Mouse (Mus musculus): ENCODE results near the gene Prkca.

Prkca gene

DNA sequence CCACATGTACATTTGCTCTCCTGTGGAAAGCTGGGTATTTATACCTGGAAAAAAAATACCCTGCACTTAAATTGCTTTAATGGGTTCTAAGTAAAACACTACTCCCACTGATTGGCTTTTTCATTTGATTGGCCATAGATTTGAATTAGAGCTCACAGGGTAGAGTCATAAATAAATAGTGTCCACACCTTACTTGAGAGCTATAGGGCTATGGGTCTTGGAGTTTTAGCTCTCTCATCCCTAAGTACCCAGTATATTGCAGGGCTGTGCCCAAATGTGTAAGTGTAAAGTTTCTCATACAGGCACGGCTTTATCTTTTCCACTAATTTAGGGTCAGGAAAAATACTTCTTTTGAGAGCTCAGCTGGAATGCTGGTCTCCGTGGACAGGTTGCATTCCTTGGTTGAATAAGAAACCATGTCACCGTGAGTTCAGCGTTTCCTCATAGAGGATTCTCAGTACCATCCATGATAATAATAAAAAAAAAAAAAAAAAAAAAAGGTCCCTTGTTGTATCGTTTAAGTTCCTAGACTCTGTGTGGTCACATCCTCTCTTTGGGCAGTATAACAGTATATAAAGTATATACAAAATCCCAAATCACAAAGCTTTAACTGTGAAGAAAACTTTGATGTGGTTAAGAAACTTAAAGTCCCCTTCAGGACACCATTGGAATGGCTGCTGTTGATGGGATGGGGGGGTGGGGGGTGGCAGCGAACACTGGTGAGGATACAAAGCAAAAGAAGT, 82.8 kb downstream of the Prkca start:
- DNase-seq (ENCODE audit: low spot score), result no peak

DNA sequence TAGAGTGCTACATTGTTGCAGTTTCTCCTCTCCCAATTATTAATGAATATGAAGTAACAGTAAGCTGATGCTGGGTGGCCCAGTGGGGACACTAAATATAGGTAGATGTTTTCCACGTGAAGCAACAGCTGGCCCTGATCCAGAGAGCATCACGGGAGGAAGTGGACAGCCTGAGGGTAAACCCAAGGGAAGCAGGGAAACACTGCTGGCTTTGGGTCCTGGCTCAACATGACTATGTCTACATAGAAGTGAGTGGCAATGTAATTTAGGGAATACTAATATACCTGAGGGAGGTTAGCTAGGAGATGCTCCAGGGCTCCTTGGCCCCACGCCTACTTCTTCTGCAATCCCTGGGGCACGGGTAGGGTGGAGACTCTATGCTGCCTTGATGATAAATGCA, 84.3 kb downstream of the Prkca start:
- DNase-seq (ENCODE audit: low spot score), result no peak

- DNase-seq (ENCODE audit: low spot score), result no peak
Measured at GRCm38 (mm10) chr11:108258811-108259266, 84.9 kb downstream of the Prkca start.

DNA sequence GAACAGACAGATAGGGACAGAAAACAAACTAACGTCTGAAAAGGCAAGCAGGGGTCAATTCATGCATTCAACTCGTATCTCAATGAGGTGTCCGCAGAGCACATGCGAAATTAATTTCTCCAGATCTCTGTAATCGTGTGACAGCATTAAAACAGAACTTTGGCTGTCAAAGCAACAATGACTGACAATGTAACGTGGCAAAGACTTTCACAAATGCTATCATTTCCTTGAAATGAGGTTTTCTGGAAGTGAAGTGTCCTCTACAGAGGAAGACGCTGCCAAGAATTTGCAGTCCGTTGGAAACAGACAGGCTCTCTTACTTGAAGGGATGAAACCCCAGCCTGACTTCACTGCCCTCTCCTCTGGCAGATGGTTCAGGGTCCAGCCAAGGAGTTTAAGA, 85.8 kb downstream of the Prkca start:
- no peak for DNase-seq (ENCODE audit: low spot score)

- no peak for DNase-seq (ENCODE audit: low spot score)
Measured at GRCm38 (mm10) chr11:108254681-108255080, 89.0 kb downstream of the Prkca start.

DNA sequence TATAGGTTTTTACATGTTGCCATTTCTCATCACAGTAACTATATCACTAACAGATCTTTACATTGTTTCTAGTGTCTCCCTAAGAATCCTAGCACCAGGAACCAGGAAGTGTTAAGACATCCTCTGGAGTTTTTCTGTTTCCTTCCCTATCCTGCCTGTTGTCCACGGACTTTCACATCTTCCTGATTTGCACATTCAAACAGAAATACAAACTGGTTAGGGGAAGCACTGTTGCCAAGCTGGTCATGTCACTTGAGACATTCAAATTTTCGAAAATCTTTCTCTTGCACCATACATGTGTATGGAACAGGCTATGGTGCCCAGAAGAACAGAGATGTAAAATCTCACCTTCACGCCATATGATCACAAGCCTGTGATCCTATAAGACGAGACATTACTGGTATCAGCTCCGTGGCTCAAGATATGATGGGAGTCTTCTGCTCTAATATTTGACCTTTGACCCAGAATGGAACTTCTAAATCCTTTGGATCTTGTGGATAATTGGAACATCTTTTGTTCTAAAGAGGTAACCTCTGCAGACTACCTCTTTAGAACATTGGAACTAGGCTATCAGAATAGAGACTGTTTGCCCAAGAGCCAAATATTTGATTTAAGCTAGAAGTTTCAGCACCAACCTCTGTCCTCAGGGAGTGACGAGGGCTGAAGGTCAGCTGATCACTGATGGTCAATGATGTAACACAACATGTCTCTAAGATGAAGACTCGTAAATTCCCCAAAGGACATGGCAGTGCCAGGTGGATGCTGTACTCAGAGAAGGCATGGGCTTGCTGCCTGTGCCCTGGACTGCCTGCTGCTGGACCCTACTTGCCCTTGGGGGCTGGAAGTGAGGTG, 91.6 kb downstream of the Prkca start:
- DNase-seq (ENCODE audit: low spot score), result no peak

DNA sequence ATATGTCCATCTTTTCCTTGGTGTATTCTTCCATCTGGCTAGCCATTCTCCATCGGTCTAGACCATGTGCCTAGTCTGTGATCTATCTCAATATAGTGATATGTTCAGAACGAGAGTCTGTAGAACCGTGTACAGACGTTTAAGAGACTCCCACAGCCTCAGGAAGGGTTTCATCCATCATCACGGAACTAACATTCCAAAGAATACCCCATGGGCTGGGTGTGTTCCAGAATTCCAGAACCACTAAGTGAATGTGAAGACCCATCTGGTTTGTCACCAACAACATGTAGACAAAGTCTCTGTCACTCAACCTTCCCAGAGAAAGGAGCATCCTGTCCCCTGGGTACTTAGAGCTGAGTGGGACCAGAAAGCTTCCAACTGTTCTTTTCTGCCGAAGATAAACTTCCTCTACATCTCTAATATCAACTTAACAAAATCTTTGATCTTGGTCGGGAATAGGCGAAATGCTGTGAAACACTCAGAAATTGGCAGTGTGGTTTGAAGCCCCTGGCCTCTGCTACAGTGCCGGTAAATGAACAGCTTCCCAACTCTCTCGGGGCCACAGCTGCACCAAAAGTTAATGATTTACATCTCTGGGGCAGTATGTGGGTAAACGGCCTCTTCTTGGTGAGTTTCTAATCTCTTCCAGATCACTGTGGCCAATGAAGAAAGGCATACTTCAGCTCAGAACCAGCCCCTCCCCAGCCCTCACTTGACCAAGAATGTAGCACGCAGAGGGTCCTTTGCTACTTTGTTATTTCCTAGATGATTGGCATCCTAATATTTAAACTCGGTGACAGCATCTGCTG, 92.7 kb downstream of the Prkca start:
- DNase-seq (ENCODE audit: low spot score), result no peak

DNA sequence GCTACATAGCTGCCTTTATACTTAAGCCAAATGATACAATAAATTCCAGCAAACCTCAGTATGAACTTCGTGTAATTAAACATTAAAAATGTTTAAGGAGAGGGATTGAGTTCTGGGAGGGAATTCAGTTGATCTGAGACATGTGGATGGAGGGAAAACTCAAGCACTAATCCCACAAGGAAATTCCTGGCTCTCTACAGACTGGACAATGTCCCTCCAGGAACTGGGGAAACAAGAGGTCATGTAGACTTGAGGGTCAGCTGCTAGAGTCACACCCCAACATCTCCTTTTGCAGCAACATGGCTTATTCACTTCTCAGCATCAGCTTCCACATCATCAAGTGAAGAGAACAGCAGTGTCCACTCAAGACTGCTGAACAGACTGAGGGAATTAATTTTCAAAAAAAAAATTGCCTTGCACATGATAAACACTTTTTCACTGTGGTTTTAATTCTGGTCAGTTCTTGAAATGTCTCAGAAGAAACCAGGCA, 93.5 kb downstream of the Prkca start:
- DNase-seq (ENCODE audit: low spot score), result no peak

DNA sequence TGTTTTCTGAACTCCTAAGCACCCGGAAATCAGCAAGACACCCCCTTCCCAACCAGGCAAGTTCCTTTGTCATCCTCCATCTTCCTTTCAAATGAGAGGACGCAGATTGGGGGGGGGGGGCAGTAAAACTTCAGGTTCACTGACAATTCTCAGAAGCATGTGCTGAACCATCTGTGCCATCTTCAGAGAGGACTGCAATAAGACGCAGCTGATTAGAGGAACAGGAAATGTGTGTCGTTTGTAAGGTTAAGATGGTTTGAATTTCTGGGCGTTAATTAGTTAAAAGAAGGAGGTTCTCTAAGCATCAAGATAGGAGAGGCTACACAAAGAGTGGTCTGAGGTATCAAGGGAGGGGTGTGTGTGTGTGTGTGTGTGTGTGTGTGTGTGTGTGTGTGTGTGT, 94.2 kb downstream of the Prkca start:
- no peak for DNase-seq (ENCODE audit: low spot score)

DNA sequence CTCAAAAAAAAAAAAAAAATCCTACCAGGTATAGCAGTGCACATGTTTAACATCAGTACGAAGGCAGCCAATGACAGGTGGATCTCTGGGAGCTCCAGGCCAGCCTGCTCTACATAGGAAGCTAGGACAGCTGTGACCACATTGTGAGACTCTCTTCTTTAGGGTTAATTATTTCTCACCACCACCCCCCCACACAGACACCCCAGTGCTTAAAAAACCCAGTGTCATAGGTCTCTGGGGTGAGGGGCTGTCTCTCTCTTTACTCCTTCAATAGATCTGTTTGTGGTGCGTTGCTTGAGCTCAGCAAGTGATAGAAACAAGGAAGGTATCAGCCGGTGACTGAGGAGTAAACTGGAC, 94.7 kb downstream of the Prkca start:
- no peak for DNase-seq (ENCODE audit: low spot score)

- no peak for DNase-seq (ENCODE audit: low spot score)
Measured at GRCm38 (mm10) chr11:108248218-108249046, 95.3 kb downstream of the Prkca start.

GRCm38 (mm10) chr11:108247121-108247863, 96.4 kb downstream of the Prkca start:
- DNase-seq (ENCODE audit: low spot score), result no peak

GRCm38 (mm10) chr11:108246267-108246702, 97.4 kb downstream of the Prkca start:
- DNase-seq (ENCODE audit: low spot score), result no peak

- DNase-seq (ENCODE audit: low spot score), result no peak
Measured at GRCm38 (mm10) chr11:108244241-108244640, 99.5 kb downstream of the Prkca start.

DNA sequence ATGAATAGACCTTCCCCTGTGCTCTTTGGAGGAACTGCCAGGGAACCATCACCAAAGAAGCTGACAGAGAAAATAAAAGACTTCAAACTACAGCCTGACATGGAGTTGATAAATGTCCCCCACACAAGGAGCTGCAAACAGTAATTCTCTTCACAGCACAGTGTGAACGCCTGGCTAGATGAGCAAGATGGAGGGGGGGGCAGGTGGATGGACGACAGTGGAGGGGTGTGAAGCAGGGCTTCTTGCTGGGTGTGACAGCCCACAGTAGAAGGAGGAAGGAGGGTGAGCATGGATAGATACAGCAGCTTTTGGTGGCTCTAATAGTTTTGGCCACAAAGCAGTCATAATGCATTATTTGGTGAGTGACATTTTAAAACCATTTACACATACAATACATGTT, 100.1 kb downstream of the Prkca start:
- DNase-seq (ENCODE audit: low spot score), result no peak

GRCm38 (mm10) chr11:108240924-108241498, 102.7 kb downstream of the Prkca start:
- no peak for DNase-seq (ENCODE audit: low spot score)

GRCm38 (mm10) chr11:108239173-108239572, 104.6 kb downstream of the Prkca start:
- DNase-seq (ENCODE audit: low spot score), result no peak

DNA sequence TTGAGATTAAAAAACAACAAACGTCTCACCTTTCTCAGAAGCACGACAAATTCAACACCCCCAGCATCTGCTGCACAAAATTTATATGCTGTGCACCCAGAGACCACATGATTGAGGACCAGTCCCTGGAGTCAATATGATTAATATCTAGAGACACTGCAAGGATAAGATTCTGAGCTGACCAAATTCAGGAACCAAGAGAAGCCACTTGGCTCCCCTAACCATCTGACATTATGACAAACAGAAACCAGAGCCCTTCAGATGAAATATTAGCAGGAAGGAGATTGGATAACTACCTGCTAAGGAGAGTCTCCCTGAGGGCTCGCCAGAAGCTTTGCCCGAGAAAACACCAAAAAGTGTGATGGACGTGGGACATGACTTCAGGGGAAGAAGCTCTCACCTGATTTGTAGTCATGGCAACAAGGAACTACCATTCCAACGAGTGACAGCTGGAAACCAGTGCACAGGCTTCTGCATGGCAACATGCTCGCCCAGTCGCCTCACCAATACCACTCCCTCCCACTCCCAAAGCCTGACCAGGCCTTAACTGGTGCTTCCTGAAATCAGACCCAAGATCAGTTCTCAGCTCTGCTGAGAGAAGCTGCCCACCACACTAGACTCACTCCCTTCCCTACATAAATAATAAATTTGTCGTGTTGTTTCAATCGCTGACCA, 106.8 kb downstream of the Prkca start:
- no peak for DNase-seq (ENCODE audit: low spot score)

DNA sequence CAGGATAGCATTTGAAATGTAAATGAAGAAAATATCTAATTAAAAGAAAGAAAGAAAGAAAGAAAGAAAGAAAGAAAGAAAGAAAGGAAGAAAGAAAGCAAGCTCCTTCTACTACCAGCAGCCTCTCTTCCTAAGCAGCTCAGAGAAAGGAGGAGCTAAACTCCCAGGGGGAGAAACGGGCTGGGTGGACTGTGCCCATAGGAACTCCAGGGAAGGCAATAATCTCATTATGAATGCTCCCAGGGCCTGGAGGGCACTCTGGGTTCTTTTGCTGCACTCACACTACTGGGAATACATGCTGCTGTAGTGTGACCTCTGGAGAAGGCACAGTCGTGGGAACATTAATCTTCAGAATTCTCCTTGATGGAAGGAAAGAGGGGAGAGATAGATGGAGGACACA, 107.5 kb downstream of the Prkca start:
- DNase-seq (ENCODE audit: low spot score), result no peak
